Mouse (Mus musculus): ENCODE measurements around the gene Smurf2. TPM values are rescaled to one million over a fixed set of nuclear protein-coding genes. Genes with fewer than 3 reads are reported as not detected.

The Smurf2 gene
- polyA plus RNA-seq, 1 experiment from 2014 or later: 17.1 TPM

DNA sequence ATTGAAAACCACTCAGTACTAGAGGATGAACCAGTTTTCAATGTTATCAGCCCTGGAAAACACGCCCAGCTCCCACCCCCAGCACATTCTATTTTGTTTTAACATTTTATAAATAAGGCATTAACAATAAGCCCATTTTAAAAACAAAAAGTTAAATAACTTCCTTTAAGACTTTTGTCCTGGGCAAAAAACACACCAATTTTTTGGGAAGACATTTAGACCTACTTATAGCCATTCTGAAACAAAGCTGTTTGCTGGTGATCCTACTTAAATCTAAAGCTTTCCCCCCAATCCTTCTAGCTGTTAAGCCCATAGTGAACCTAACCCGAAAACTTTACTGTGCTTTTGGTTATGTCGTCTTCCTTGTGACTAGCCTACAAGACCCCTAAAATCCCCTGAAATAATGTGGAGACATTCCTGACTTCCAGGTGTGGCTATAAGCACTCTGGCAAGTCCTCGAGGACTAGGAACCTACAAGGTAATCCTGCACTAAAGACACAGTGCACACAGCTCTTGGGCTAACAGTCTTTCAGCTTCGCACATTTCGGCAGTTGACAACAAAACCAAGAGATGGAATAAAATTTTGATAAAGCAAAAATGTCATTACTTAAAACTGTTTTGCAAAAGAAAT lies 139.8 kb downstream of the Smurf2 start:
- Histone ChIP-seq H3K9me3 (ENCODE audit: control insufficient read depth, low read length) (no peaks in the 10 kb centered on the region), H3K27me3 (replicated peaks; ENCODE audit: control insufficient read depth, insufficient read depth, low read length) (no peaks in the 10 kb centered on the region), H3K27ac (ENCODE audit: low read depth) (no peak overlapping the region), H3K4me1 (replicated peaks; ENCODE audit: control insufficient read depth, insufficient read depth, low read length) (peaks cover 14% of the 10 kb centered on the region), H3K4me2 (ENCODE audit: low read length) (no peak overlapping the region), H3K36me3 (ENCODE audit: control insufficient read depth, insufficient read depth, low read length) (peaks cover 66% of the 10 kb centered on the region), H3K4me3 (ENCODE audit: low read depth, low read length) (no peak overlapping the region), H3K9ac (ENCODE audit: low read length) (no peak overlapping the region)
- ATAC-seq (replicated peaks; ENCODE audit: low FRiP score, low TSS enrichment, low read depth): no peak
- 78% methylated on average over 6 of the region's 6 CpGs for WGBS
- DNase-seq (ENCODE audit: low spot score): no peak

DNA sequence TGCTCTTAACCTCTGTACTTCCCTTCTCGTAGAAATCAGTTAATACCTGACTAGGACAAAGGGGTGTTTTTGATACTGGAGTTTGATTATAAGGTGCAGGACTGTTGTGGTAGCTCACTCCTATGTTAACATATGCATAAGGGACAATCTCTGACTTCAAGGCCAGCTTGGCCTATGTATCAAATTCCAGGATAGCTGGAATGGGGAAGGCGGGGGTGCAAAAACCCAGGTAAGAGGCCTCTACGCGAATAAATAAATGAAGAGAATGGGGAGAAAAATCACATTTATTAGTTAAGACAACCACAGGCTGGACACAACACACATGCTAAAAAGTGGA lies 140.5 kb downstream of the Smurf2 start:
- H3K4me3 ChIP-seq (ENCODE audit: low read depth, low read length): no peak overlapping the region
- H3K27me3 ChIP-seq (replicated peaks; ENCODE audit: control insufficient read depth, insufficient read depth, low read length): no peaks in the 10 kb centered on the region
- H3K27ac ChIP-seq (ENCODE audit: low read depth): peak overlapping the region; percentile 95; the same call in 1 of the 2 replicates
- DNase-seq (ENCODE audit: low spot score) (peak; percentile 57), ATAC-seq (replicated peaks; ENCODE audit: low FRiP score, low TSS enrichment, low read depth) (no peak)
- no peak overlapping the region for H3K9ac ChIP-seq (ENCODE audit: low read length)
- H3K4me2 ChIP-seq (ENCODE audit: low read length): no peak overlapping the region
- WGBS: 69% methylated on average over 4 of the region's 4 CpGs
- H3K4me1 ChIP-seq (replicated peaks; ENCODE audit: control insufficient read depth, insufficient read depth, low read length): peaks cover 10% of the 10 kb centered on the region
- H3K36me3 ChIP-seq (ENCODE audit: control insufficient read depth, insufficient read depth, low read length): peaks cover 66% of the 10 kb centered on the region
- H3K9me3 ChIP-seq (ENCODE audit: control insufficient read depth, low read length): no peaks in the 10 kb centered on the region

- ATAC-seq (replicated peaks; ENCODE audit: low FRiP score, low TSS enrichment, low read depth) (peak; percentile 97), DNase-seq (ENCODE audit: low spot score) (peak; percentile 94)
- Histone ChIP-seq H3K4me3 (ENCODE audit: low read depth, low read length) (peak within 1 kb of the TSS; percentile 74), H3K4me1 (replicated peaks; ENCODE audit: control insufficient read depth, insufficient read depth, low read length) (peaks cover 10% of the 10 kb centered on the region), H3K36me3 (ENCODE audit: control insufficient read depth, insufficient read depth, low read length) (peaks cover 66% of the 10 kb centered on the region), H3K27ac (ENCODE audit: low read depth) (peak within 1 kb of the TSS; percentile 95), H3K9ac (ENCODE audit: low read length) (peak within 1 kb of the TSS; percentile 89), H3K4me2 (ENCODE audit: low read length) (peak within 1 kb of the TSS; percentile 68), H3K27me3 (replicated peaks; ENCODE audit: control insufficient read depth, insufficient read depth, low read length) (no peaks in the 10 kb centered on the region), H3K9me3 (ENCODE audit: control insufficient read depth, low read length) (no peaks in the 10 kb centered on the region)
- 2% methylated on average over 30 of the region's 30 CpGs for WGBS
Measured at GRCm38 (mm10) chr11:106779388-106780088, 141.0 kb downstream of the Smurf2 start, which contains the start of gene Polg2. Gene Polg2, minus strand, starts transcription at chr11:106779537.

DNA sequence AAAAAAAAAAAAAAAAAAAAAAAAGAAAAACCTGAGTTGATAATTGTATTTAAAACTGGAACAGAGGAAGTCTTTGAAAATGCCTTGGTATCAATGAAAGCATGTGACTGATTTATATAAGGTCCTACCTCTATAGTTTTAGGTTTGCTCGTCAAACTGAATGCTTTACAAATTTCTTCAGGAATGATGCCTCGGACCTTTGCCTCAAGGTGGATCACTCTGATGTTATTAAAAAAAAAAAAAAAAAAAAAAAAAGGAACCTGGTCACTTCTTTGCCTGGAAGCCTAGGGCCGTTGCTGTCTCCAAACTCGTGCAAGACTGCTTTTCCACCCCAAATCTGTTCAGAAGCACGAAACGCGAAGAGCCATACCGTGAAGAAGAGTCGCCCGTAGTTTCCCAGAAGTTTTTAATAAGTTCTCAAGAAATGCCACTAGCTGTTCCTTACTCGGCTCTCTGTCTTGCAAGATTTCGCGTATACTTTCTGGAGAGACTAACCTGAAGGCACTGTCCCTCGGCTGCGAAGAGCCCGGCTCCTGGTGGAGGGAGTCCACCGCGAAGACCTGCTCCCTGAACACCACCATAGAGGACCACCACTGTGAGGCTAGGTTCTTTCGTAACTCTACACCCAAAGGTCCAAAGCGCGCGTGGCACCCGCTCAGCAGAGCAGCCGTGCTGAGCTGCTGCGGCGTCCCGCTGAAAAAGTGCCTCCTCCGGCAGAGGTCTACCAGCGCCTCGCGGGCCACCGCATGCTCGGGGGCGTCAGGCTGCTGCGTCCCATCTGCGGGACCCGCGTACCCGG lies 141.7 kb downstream of the Smurf2 start:
- H3K9me3 ChIP-seq (ENCODE audit: control insufficient read depth, low read length): no peaks in the 10 kb centered on the region
- peak overlapping the region; percentile 89 for H3K9ac ChIP-seq (ENCODE audit: low read length)
- H3K4me2 ChIP-seq (ENCODE audit: low read length): peak overlapping the region; percentile 68
- peaks cover 10% of the 10 kb centered on the region for H3K4me1 ChIP-seq (replicated peaks; ENCODE audit: control insufficient read depth, insufficient read depth, low read length)
- H3K27me3 ChIP-seq (replicated peaks; ENCODE audit: control insufficient read depth, insufficient read depth, low read length): no peaks in the 10 kb centered on the region
- peak overlapping the region; percentile 95 for H3K27ac ChIP-seq (ENCODE audit: low read depth)
- DNase-seq (ENCODE audit: low spot score) (no peak), ATAC-seq (replicated peaks; ENCODE audit: low FRiP score, low TSS enrichment, low read depth) (peak; percentile 70)
- peaks cover 66% of the 10 kb centered on the region for H3K36me3 ChIP-seq (ENCODE audit: control insufficient read depth, insufficient read depth, low read length)
- 2% methylated on average over 39 of the region's 39 CpGs for WGBS
- H3K4me3 ChIP-seq (ENCODE audit: low read depth, low read length): peak overlapping the region; percentile 74

- H3K4me1 ChIP-seq (replicated peaks; ENCODE audit: control insufficient read depth, insufficient read depth, low read length): peaks cover 10% of the 10 kb centered on the region
- peaks cover 66% of the 10 kb centered on the region for H3K36me3 ChIP-seq (ENCODE audit: control insufficient read depth, insufficient read depth, low read length)
- DNase-seq (ENCODE audit: low spot score): no peak
- H3K4me2 ChIP-seq (ENCODE audit: low read length): peak overlapping the region; percentile 68
- peak overlapping the region; percentile 74; the same call in 1 of the 2 replicates for H3K4me3 ChIP-seq (ENCODE audit: low read depth, low read length)
- H3K9ac ChIP-seq (ENCODE audit: low read length): no peak overlapping the region; the same call in 1 of the 2 replicates
- 92% methylated on average over 7 of the region's 7 CpGs for WGBS
- H3K9me3 ChIP-seq (ENCODE audit: control insufficient read depth, low read length): no peaks in the 10 kb centered on the region
- H3K27me3 ChIP-seq (replicated peaks; ENCODE audit: control insufficient read depth, insufficient read depth, low read length): no peaks in the 10 kb centered on the region
- H3K27ac ChIP-seq (ENCODE audit: low read depth): no peak overlapping the region
- ATAC-seq (replicated peaks; ENCODE audit: low FRiP score, low TSS enrichment, low read depth): no peak
Measured at GRCm38 (mm10) chr11:106778132-106778531, 142.4 kb downstream of the Smurf2 start.

- 84% methylated on average over 3 of the region's 3 CpGs for WGBS
Measured at GRCm38 (mm10) chr11:106777395-106777794, 143.1 kb downstream of the Smurf2 start.

DNA sequence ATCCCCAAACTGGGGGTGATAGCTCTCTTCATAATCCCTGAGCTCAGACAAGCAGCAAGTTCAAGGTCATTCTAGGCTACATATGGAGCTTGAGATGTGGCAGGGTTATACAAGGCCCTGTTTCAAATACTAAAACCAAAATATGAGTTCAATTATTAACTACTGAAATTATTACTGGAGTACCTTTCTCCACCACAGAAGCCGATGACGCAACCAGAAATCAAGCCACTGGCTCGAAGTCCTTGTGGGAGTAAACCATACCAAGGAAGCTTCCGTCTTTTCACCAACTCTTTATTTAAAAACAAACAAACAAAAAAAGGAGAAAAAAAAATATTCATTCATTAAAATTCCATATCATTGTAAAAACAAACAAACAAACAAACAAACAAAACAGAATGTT lies 143.6 kb downstream of the Smurf2 start:
- Histone ChIP-seq H3K4me3 (ENCODE audit: low read depth, low read length) (no peak overlapping the region), H3K4me1 (replicated peaks; ENCODE audit: control insufficient read depth, insufficient read depth, low read length) (peaks cover 10% of the 10 kb centered on the region), H3K27ac (ENCODE audit: low read depth) (no peak overlapping the region), H3K9ac (ENCODE audit: low read length) (no peak overlapping the region), H3K27me3 (replicated peaks; ENCODE audit: control insufficient read depth, insufficient read depth, low read length) (no peaks in the 10 kb centered on the region), H3K9me3 (ENCODE audit: control insufficient read depth, low read length) (no peaks in the 10 kb centered on the region), H3K36me3 (ENCODE audit: control insufficient read depth, insufficient read depth, low read length) (peaks cover 66% of the 10 kb centered on the region), H3K4me2 (ENCODE audit: low read length) (no peak overlapping the region)
- no peak for DNase-seq (ENCODE audit: low spot score)
- ATAC-seq (replicated peaks; ENCODE audit: low FRiP score, low TSS enrichment, low read depth): no peak
- WGBS: 93% methylated on average over 4 of the region's 4 CpGs

More at GRCm38 (mm10) chr11:106777395-106777794, 143.1 kb downstream of the Smurf2 start:
- Histone ChIP-seq H3K4me1 (replicated peaks; ENCODE audit: control insufficient read depth, insufficient read depth, low read length) (peaks cover 10% of the 10 kb centered on the region), H3K27ac (ENCODE audit: low read depth) (no peak overlapping the region), H3K9ac (ENCODE audit: low read length) (no peak overlapping the region), H3K4me2 (ENCODE audit: low read length) (no peak overlapping the region), H3K9me3 (ENCODE audit: control insufficient read depth, low read length) (no peaks in the 10 kb centered on the region), H3K27me3 (replicated peaks; ENCODE audit: control insufficient read depth, insufficient read depth, low read length) (no peaks in the 10 kb centered on the region), H3K4me3 (ENCODE audit: low read depth, low read length) (no peak overlapping the region), H3K36me3 (ENCODE audit: control insufficient read depth, insufficient read depth, low read length) (peaks cover 66% of the 10 kb centered on the region)
- DNase-seq (ENCODE audit: low spot score) (no peak), ATAC-seq (replicated peaks; ENCODE audit: low FRiP score, low TSS enrichment, low read depth) (no peak)

DNA sequence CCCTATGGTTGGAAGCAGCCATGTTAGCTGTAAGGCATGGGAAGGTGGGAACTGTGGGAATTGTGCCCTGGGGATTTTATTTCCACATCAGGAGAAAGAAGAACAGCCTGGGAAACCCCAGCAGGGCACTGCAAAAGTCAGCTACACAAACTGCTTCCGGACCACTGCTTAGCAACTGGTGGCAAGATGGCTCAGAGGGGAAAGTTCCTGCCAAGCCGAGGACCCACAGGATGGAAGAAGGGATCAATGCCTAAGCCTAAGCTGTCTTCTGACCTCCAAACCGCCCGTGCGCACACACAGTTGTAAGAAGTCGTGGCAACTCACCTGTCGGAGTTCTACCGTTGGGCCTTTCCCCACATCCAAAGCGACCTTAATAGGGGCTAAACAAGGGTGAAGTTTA lies 147.5 kb downstream of the Smurf2 start:
- H3K9me3 ChIP-seq (ENCODE audit: control insufficient read depth, low read length): no peaks in the 10 kb centered on the region
- peaks cover 8% of the 10 kb centered on the region for H3K4me1 ChIP-seq (replicated peaks; ENCODE audit: control insufficient read depth, insufficient read depth, low read length)
- no peak overlapping the region for H3K27ac ChIP-seq (ENCODE audit: low read depth)
- no peak overlapping the region for H3K4me3 ChIP-seq (ENCODE audit: low read depth, low read length)
- ATAC-seq (replicated peaks; ENCODE audit: low FRiP score, low TSS enrichment, low read depth): no peak
- DNase-seq (ENCODE audit: low spot score): no peak
- H3K27me3 ChIP-seq (replicated peaks; ENCODE audit: control insufficient read depth, insufficient read depth, low read length): no peaks in the 10 kb centered on the region
- H3K9ac ChIP-seq (ENCODE audit: low read length): no peak overlapping the region
- 92% methylated on average over 9 of the region's 9 CpGs for WGBS
- no peak overlapping the region for H3K4me2 ChIP-seq (ENCODE audit: low read length)
- H3K36me3 ChIP-seq (ENCODE audit: control insufficient read depth, insufficient read depth, low read length): peaks cover 80% of the 10 kb centered on the region

Data from intestine, embryonic 14.5 days (tissue).